Mouse (Mus musculus) hematopoietic stem cell, adult 5-6 weeks (primary cell): ENCODE measurements around the gene Gng7. TPM values are rescaled to one million over a fixed set of nuclear protein-coding genes. Genes with fewer than 3 reads are reported as not detected.
A peak's percentile ranks its signal among the peaks of the same experiment; 100 is the strongest.

ENCODE experiments used
- ATAC-seq, 2 experiments: fragments of 125-278 bp in 1 of 2; replicated peaks in 1 of 2; 2 replicates each; pipeline ENCODE4 v1.8.0; 2016 to 2017; ENCODE audit warnings: inconsistent platforms in 2 of 2, mild to moderate bottlenecking in 2 of 2, moderate number of reproducible peaks in 2 of 2, low read depth in 1 of 2, moderate TSS enrichment in 1 of 2; ENCODE audit not compliant: low FRiP score in 2 of 2, poor library complexity in 2 of 2, severe bottlenecking in 2 of 2, insufficient read depth in 1 of 2, low TSS enrichment in 1 of 2
- total RNA-seq: library from RNA; stranded (forward); fragments of 172-1452, 232-1000 nt; gene quantifications from 2 replicates; pipeline ENCODE4 v1.2.3, GENCODE M21; 2017

Gene Gng7
- total RNA-seq, 1 experiment from 2014 or later = 0.50 TPM

GRCm38 (mm10) chr10:81029031-81029430, 14.3 kb upstream of the Gng7 start:
- no peak for ATAC-seq

DNA sequence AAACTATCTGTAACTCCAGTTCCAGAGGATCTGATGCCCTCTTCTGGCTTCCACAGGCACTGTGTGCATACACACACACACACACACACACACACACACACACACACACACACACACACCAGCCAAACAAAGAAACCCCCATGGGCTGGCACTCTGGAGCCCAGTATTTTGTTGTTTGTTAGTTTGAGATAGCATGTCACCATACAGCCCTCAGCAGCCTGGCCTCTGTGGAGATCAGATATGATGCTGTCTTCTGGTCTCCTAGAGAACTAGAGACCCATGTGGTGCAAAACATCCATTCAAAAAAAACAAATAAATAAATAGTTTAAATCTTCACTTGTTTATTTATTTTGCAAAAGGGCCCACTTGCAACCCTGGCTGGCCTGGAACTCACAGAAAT, 13.5 kb upstream of the Gng7 start:
- ATAC-seq = no peak

DNA sequence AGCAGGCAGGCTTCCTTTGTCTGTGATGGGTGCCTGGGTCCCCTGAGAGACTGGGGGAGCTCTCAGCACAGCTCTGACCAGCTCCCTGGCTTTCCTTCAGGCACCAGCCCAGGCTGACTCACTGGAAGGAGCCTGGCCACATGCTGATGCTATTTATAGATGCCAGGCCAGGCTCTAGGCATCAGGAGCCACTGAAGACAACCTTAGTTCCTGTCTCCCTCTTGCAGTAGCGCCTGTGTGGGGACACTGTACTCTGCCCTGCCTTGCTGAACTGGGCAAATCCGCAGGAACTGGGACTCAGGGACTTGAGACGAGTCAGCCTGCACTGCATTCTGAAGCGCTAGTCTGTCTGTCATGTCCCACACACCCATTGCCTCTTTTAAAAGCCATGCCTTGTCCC, 12.6 kb upstream of the Gng7 start:
- no peak for ATAC-seq

GRCm38 (mm10) chr10:81026857-81027256, 12.1 kb upstream of the Gng7 start:
- ATAC-seq = no peak

GRCm38 (mm10) chr10:81025639-81026275, 11.0 kb upstream of the Gng7 start, which contains the start of gene Diras1:
Gene Diras1 (minus strand): TSS chr10:81025662.
- ATAC-seq = no peak

DNA sequence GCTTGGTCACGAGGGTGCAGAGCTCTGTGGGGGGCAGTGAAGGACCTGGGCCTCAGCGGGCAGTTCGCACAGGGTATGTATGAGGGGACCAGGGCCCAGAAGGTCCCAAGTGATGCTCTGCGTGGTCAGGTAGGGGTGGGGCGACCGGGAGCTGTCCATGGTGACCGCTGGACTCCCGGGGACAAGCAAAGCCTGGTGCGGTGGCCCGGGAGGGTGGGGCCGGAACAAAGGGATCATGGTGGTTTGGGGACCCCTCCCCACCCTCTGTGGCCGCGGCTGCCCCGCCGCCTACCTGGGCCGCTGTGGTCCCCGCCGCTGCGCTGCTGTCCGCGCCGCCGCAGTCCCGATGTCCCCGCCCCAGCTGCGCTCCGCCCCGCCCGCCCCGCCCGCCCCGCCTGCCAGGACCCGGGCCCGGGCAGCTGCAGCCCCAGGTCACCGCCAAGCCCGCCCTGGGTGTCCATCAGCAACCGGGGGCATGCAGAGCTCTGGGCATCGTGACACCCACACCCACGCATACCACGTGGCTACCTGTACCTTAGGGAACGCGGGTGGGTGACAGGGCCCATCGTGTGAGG, 10.4 kb upstream of the Gng7 start:
- no peak for ATAC-seq

- ATAC-seq = no peak
Measured at GRCm38 (mm10) chr10:81024346-81024937, 9.7 kb upstream of the Gng7 start.

DNA sequence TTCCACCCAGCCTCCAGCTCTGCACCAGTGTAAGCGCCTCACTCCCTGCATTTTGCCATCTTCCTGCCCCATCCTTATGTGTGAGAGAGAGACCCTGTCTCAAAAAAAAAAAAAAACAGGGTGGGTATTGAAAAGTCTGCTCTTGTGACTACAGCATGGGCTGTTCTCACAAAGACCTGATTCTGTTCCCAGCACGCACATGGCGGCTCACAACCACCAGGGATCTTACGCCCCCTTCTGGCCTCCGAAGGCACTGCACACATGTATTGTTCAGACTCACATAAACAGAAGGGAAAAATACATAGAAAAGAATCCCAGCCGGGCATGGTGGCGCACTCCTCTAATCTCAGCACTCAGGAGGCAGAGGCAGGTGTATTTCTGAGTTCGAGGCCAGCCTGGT, 8.0 kb upstream of the Gng7 start:
- no peak for ATAC-seq

- ATAC-seq = peak in 1 of 2 experiments; percentile 34; a peak in 1 of 4 replicates
Measured at GRCm38 (mm10) chr10:81021547-81022110, 6.9 kb upstream of the Gng7 start.

GRCm38 (mm10) chr10:81020207-81020606, 5.5 kb upstream of the Gng7 start:
- ATAC-seq = no peak

DNA sequence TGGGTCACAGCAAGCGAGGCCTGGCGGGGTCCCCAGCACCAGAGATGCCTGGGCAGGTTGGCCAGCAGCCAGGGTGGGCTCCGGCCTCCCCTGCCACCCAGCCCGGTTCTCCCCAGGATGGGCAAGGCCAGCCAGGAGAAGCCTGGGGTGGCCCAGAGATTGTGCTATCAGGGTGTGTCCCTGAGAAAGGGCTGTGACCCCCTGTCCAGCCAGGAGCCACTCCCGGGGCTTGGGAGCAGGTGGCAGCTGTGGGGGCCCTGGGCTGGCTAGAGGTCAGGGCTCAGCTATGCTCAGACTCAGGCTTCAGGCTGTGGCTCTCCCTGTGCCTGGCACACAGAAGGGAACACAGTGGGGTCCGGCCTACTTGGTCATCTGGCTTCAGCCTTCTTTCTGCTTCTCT, 4.9 kb upstream of the Gng7 start:
- no peak for ATAC-seq

GRCm38 (mm10) chr10:81018326-81018725, 3.6 kb upstream of the Gng7 start:
- no peak for ATAC-seq

DNA sequence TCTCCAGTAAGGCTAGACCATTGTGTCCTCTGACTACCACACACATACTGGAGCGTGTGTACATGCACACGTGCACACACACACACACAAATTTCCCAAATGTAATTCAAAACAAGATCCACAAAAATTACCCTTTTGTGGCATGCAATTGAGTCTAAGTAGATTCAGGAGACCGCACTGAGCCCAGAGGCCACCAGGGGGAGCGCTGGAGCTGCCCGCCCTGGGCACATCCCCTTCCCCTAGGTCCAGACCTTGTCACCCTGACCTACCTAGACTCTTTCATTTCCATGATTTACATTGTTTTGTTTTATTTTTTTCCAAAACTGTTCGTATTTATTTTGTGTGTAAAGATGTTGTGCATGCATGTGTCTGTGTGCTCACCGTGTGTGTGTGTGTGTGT, 1.9 kb upstream of the Gng7 start:
- peak in 1 of 2 experiments; percentile 70; a peak in 2 of 4 replicates for ATAC-seq

DNA sequence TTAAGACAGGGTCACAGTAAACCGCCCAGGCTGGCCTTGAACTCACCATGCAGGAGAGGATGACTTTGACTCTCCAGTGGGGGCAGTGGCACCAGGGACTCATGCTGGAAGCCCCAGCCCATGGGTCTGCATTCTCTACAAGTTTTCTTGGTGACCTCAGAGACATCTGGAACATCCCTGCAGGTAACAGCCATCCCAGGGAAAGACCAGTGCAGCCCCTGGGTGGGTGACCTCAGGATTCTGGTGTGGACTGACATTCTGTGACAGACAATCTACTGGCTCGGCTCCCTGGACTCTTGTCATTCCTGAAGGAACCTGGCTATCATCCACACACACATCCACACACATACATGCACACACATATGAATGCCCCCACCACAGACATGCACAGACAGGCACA, 921 bp upstream of the Gng7 start:
- ATAC-seq = no peak

DNA sequence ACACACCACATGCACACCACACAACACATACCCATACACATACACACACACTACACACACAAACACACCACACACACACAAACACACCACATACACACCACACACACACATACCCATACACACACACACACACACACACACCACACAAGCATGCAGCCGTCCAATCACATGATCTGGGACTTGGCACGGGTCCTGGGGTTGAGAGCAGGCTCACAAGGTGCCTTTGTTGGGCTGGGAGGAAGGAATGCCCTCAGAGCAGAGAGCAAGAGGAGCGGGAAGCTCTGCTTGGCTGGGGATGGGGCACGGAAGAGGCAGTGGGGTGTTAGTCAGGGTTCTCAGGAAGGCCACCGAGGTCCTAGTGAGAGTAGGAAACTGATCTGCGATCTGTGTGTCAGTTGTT, 3.9 kb downstream of the Gng7 start:
- no peak for ATAC-seq

- no peak for ATAC-seq
Measured at GRCm38 (mm10) chr10:81007240-81007639, 7.5 kb downstream of the Gng7 start.

GRCm38 (mm10) chr10:81006005-81006677, 8.6 kb downstream of the Gng7 start:
- no peak for ATAC-seq

DNA sequence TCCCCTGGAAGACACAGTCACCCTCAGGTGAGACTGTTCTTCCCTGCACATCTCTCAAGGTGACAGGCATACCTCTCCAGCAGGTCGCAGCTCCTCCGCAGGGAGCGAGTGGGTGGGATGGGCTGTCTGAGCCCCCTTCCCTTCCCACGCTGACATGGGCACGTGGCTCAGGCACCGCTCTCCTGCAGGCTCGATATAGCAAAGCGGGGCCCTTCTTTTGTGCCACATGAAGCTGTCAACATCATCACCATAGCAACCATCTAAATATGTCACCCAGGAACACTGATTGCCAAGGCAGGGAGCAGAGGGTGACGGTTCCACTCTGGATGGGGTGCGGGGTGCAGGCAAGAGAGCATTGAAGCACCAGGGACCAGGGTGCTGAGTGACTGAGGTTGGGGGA, 13.6 kb downstream of the Gng7 start:
- no peak for ATAC-seq
